Mouse (Mus musculus) MEL (cell line): ENCODE measurements around the gene Spats1.

ENCODE experiments used
- BHLHE40 ChIP-seq: IDR thresholded peaks from 2 replicates; pipeline ENCODE4 v1.6.1; 2012; ENCODE audit warnings: low read depth, mild to moderate bottlenecking, inconsistent platforms, low read length, improper control_type of control experiment, borderline replicate concordance
- CHD2 ChIP-seq: IDR thresholded peaks from 2 replicates; pipeline ENCODE4 v1.6.1; 2011; ENCODE audit warnings: low read length, improper control_type of control experiment
- CTCF ChIP-seq, 3 experiments: IDR thresholded peaks in 2 of 3; conservative IDR thresholded peaks in 1 of 3; 2 replicates each; pipeline ENCODE4 v1.5.1; 2011 to 2012; ENCODE audit warnings: low read length in 3 of 3, low read depth in 2 of 3, mild to moderate bottlenecking in 2 of 3, improper control_type of control experiment in 1 of 3, inconsistent platforms in 1 of 3, mixed read lengths in 1 of 3, moderate library complexity in 1 of 3; ENCODE audit not compliant: control insufficient read depth in 1 of 3, insufficient read depth in 1 of 3, poor library complexity in 1 of 3, severe bottlenecking in 1 of 3
- EP300 ChIP-seq, 2 experiments: IDR thresholded peaks; 2 replicates each; pipeline ENCODE4 v1.6.1; 2011; ENCODE audit warnings: improper control_type of control experiment in 2 of 2, low read length in 2 of 2, low read depth in 1 of 2, mild to moderate bottlenecking in 1 of 2
- GABPA ChIP-seq: IDR thresholded peaks from 2 replicates; pipeline ENCODE4 v1.6.1; 2012; ENCODE audit warnings: low read depth, mild to moderate bottlenecking, inconsistent platforms, low read length, improper control_type of control experiment, moderate library complexity
- GATA1 ChIP-seq: IDR thresholded peaks from 2 replicates; pipeline ENCODE4 v1.6.1; 2011; ENCODE audit warnings: low read depth, low read length, improper control_type of control experiment
- HCFC1 ChIP-seq: IDR thresholded peaks from 2 replicates; pipeline ENCODE4 v1.6.1; 2012; ENCODE audit warnings: low read depth, mild to moderate bottlenecking, inconsistent platforms, low read length, improper control_type of control experiment, moderate library complexity
- JUND ChIP-seq: IDR thresholded peaks from 2 replicates; pipeline ENCODE4 v1.6.1; 2011; ENCODE audit warnings: low read depth, mild to moderate bottlenecking, improper control_type of control experiment, low read length
- KAT2A ChIP-seq: conservative IDR thresholded peaks from 2 replicates; pipeline ENCODE4 v1.6.1; 2012; ENCODE audit warnings: low read depth, low read length, improper control_type of control experiment, inconsistent platforms
- MAFK ChIP-seq: IDR thresholded peaks from 2 replicates; pipeline ENCODE4 v1.6.1; 2011; ENCODE audit warnings: low read depth, mild to moderate bottlenecking, low read length, improper control_type of control experiment, borderline replicate concordance
- MAX ChIP-seq: IDR thresholded peaks from 2 replicates; pipeline ENCODE4 v1.6.1; 2011; ENCODE audit warnings: low read length, improper control_type of control experiment
- POLR2A ChIP-seq, 2 experiments: IDR thresholded peaks; 2 replicates each; pipeline ENCODE4 v1.6.1; 2011 to 2012; ENCODE audit warnings: low read length in 2 of 2, mild to moderate bottlenecking in 2 of 2, control low read depth in 1 of 2, improper control_type of control experiment in 1 of 2, low read depth in 1 of 2, moderate library complexity in 1 of 2; ENCODE audit not compliant: control insufficient read depth in 1 of 2, insufficient read depth in 1 of 2, poor library complexity in 1 of 2
- USF1 ChIP-seq: IDR thresholded peaks from 2 replicates; pipeline ENCODE4 v1.6.1; 2014; ENCODE audit warnings: low read depth, mild to moderate bottlenecking, inconsistent platforms, low read length, improper control_type of control experiment, moderate library complexity

DNA sequence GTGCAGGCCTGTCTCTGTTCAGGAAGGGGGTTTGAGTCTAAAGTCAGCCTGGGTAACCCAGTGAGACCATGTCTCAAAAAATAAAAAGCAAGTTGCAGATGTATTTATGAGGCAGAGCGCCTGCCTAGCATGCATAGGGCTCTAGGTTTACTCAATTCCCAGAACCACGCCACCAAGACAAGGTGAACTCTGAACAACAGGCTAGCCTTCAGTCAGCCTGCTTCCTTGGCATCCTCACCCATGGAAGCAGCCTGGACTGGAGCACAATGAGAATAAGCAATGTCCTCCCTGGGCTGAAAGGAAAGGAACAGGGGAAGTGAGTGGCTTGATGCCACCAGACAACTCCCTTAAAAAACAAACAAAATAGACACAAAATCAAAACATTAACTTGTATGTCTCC is 77.2 kb downstream of the Spats1 start:
- TF ChIP-seq CTCF (IDR thresholded peaks at IDR 0.05 in 2 of 3, conservative IDR thresholded peaks at IDR 0.05 in 1 of 3; ENCODE audit: control insufficient read depth in 1 of 3, insufficient read depth in 1 of 3, low read depth in 2 of 3, low read length in 3 of 3, poor library complexity in 1 of 3, severe bottlenecking in 1 of 3) = no peak
- no peak for TF ChIP-seq EP300 (IDR thresholded peaks at IDR 0.05; ENCODE audit: low read depth in 1 of 2, low read length in 2 of 2)
- TF ChIP-seq HCFC1 = no peak
- no peak for TF ChIP-seq GABPA
- TF ChIP-seq MAFK = no peak
- TF ChIP-seq BHLHE40 = no peak
- TF ChIP-seq GATA1 = no peak
- TF ChIP-seq JUND = no peak
- TF ChIP-seq POLR2A (IDR thresholded peaks at IDR 0.05; ENCODE audit: control insufficient read depth in 1 of 2, insufficient read depth in 1 of 2, low read depth in 1 of 2, low read length in 2 of 2, poor library complexity in 1 of 2) = no peak
- no peak for TF ChIP-seq MAX
- no peak for TF ChIP-seq KAT2A
- no peak for TF ChIP-seq CHD2
- TF ChIP-seq USF1 = no peak
